Mouse (Mus musculus) adrenal gland, adult (tissue): ENCODE data around the gene Tnni3k.

Experiments used
- DNase-seq, 2 experiments: peaks; one replicate each; pipeline ENCODE4 v3.0.0; 2022 to 2023; ENCODE audit warnings: low spot score in 1 of 2; ENCODE audit not compliant: inconsistent age in 2 of 2

Gene Tnni3k

GRCm38 (mm10) chr3:155055231-155055916 lies at the start of gene Tnni3k:
Gene Tnni3k, minus strand, starts transcription at chr3:155055407.
- DNase-seq: no peak

- no peak for DNase-seq
Observed at GRCm38 (mm10) chr3:155099266-155099665, 44.1 kb upstream of the Tnni3k start.

GRCm38 (mm10) chr3:155093116-155093956 lies 38.1 kb upstream of the Tnni3k start, which contains the start of the genes Fpgt and Lrriq3:
Gene Fpgt, minus strand, starts transcription at chr3:155093403.
Gene Lrriq3, plus strand, starts transcription at chr3:155093434.
- peak; percentile 94 to 97 for DNase-seq

GRCm38 (mm10) chr3:155092081-155092480 lies 36.9 kb upstream of the Tnni3k start:
- peak in 1 of 2 experiments; percentile 39 for DNase-seq

- DNase-seq: no peak
Observed at GRCm38 (mm10) chr3:155077908-155078307, 22.7 kb upstream of the Tnni3k start.

GRCm38 (mm10) chr3:155059449-155059822 lies 4.2 kb upstream of the Tnni3k start:
- no peak for DNase-seq

- DNase-seq: no peak
Observed at GRCm38 (mm10) chr3:155058800-155059448, 3.7 kb upstream of the Tnni3k start.

- no peak for DNase-seq
Observed at GRCm38 (mm10) chr3:155057566-155057965, 2.4 kb upstream of the Tnni3k start.

GRCm38 (mm10) chr3:155056606-155057005 lies 1.4 kb upstream of the Tnni3k start:
- no peak for DNase-seq

- no peak for DNase-seq
Observed at GRCm38 (mm10) chr3:155053189-155053588, 2.0 kb downstream of the Tnni3k start.

GRCm38 (mm10) chr3:155052021-155052420 lies 3.2 kb downstream of the Tnni3k start:
- DNase-seq: no peak

- DNase-seq: no peak
Observed at GRCm38 (mm10) chr3:155039012-155039836, 16.0 kb downstream of the Tnni3k start.

GRCm38 (mm10) chr3:155034323-155034722 lies 20.9 kb downstream of the Tnni3k start:
- DNase-seq: no peak

GRCm38 (mm10) chr3:155030200-155030599 lies 25.0 kb downstream of the Tnni3k start:
- no peak for DNase-seq

- DNase-seq: peak in 1 of 2 experiments; percentile 49
Observed at GRCm38 (mm10) chr3:155002781-155003180, 52.4 kb downstream of the Tnni3k start.

GRCm38 (mm10) chr3:155001056-155001455 lies 54.2 kb downstream of the Tnni3k start:
- DNase-seq: peak in 1 of 2 experiments; percentile 28

GRCm38 (mm10) chr3:154992678-154993077 lies 62.5 kb downstream of the Tnni3k start:
- DNase-seq: no peak

- peak in 1 of 2 experiments; percentile 34 for DNase-seq
Observed at GRCm38 (mm10) chr3:154979101-154979500, 76.1 kb downstream of the Tnni3k start.

- no peak for DNase-seq
Observed at GRCm38 (mm10) chr3:154971626-154972025, 83.6 kb downstream of the Tnni3k start.

GRCm38 (mm10) chr3:154970981-154971380 lies 84.2 kb downstream of the Tnni3k start:
- DNase-seq: no peak

GRCm38 (mm10) chr3:154961284-154961683 lies 93.9 kb downstream of the Tnni3k start:
- no peak for DNase-seq
